Mouse (Mus musculus): ENCODE measurements at regions not wholly inside any gene's neighbourhood (a gene's known extent, or its start where the extent isn't known, plus 50 kb on each side); places are given as distances from the start of the nearest gene placed in this dataset.

DNA sequence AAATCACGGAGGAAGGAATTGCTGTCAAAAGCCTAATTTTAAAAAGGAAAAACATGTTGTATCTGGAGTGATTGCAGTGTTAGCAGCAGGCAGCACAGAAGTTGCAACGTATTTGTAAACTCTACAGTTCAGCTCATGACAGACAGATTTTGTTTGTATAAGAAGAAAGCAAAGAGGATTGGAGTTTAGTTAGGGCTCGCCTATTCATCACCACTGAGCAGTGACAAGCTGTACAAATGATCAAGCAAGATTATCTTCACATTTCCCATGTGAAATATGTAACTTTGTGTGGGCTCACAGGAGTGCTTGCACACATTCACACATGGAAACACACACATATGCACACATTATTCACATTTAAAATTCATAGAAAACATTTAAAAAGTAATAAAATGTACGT is 57.5 kb upstream of the Cenpw start:
- no peak for DNase-seq

Measured in cerebellum, postnatal 10 days (tissue).